Mouse (Mus musculus) olfactory bulb, adult 2 months (tissue): ENCODE measurements at regions not wholly inside any gene's neighbourhood (a gene's known extent, or its start where the extent isn't known, plus 50 kb on each side); places are given as distances from the start of the nearest gene placed in this dataset.

Source experiments
- CTCF ChIP-seq: fragments of 200-500 bp; IDR thresholded peaks from 2 replicates; pipeline ENCODE4 v1.5.1; 2012; ENCODE audit warnings: low read depth, mild to moderate bottlenecking, low read length, moderate library complexity; ENCODE audit not compliant: insufficient read depth
- POLR2A ChIP-seq: fragments of 200-500 bp; IDR thresholded peaks from 2 replicates; pipeline ENCODE4 v1.6.1; 2012; ENCODE audit warnings: mild to moderate bottlenecking, low read depth, low read length, moderate library complexity; ENCODE audit not compliant: insufficient read depth

DNA sequence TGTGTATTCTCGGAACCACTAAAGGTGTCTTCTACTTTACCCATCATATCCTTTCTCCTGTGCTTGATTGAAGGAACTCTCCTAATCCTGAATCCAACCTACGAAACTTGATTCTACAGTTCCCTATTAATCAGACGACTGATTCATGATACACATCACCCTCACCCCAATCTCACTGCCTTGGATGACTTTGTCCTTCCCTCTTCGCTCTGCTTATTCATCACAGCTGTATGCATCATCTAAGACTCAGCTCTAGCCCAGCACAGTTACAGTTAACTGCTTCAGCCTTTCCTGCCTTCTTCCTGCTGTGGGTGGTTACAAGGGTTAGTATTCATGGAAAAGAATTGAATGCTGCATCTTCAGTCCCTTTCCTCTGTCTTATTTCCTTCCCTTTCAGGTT, 640.1 kb upstream of the Cited2 start:
- no peak for TF ChIP-seq CTCF
- no peak for TF ChIP-seq POLR2A
